Mouse (Mus musculus) duodenum, adult 2 months (tissue): ENCODE measurements around the gene Gjb6. TPM values are rescaled to one million over a fixed set of nuclear protein-coding genes. Genes with fewer than 3 reads are reported as not detected.

ENCODE experiments used
- polyA plus RNA-seq: library from polyadenylated mRNA; depleted of rRNA; stranded (reverse); fragments of >200 nt; gene quantifications from 2 replicates; pipeline ENCODE4 v1.2.3, GENCODE M21; 2012; ENCODE audit warnings: low replicate concordance; rRNA removed

Gjb6 gene
- polyA plus RNA-seq = not detected in 2 replicates

DNA sequence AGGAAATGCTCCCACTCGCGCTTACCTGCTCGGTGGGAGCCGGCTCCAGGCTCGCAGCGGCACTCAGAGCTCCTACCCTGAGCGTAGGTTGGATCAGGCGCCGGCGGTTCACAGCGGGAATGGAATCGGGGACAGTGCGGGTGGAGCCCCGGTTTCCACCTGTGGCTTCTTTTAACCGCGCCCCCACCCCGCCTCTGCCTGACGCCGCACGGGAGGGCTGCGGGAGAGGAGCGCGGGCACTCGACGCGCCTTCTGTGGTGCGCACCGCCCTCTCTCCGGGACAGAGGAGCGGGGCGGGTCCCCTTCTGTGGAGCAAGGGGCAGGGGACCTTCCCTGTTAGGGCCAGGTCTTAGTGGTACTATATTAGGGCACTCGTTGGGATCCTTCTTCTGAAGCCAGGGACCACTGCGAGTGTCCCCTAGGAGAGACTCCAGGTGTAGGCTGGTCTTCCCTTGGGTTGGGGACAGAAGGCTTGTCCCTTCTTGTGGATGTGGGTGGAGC, at the start of gene Gjb6:
Gjb6 (minus strand) TSS at position 451 of the 501 bp plus-strand sequence.

DNA sequence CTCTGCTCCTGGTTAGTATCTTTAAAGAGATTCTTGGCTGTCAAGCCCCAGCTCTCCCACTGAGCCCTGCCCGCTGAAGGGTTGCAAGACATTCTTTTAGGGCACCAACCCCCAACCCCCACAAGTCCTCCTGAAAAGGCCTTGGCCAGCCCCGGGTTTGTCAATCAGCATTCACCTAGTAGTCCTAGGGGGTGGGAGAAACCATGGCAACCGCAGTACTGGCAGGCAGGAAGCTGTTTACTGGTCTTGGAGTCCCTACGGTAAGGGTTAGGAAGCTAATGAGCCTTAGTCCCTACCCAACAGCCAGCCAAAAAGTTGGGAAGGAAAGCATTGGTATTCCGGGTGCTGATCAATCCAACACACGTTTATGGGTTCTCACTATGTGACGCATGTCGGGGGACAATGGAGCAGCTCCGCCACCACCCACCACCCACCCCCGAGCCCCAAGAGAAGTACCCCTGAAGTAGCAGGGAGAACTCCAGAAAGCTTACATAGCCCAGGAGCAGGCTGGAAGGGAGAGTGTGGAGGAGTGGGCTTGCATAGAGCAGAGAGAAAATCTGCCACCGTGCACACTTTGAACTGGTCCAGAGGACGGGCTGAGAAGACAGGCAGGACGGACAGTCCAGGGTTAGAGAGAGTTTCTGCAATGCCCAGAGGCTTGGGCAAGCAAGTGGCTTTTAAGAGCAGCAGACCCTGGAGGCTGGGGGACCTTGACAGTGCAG, 17.4 kb downstream of the Gjb6 start, which contains the start of gene Gm4491:
Gm4491 (minus strand) TSS at position 61 of the 722 bp plus-strand sequence.

DNA sequence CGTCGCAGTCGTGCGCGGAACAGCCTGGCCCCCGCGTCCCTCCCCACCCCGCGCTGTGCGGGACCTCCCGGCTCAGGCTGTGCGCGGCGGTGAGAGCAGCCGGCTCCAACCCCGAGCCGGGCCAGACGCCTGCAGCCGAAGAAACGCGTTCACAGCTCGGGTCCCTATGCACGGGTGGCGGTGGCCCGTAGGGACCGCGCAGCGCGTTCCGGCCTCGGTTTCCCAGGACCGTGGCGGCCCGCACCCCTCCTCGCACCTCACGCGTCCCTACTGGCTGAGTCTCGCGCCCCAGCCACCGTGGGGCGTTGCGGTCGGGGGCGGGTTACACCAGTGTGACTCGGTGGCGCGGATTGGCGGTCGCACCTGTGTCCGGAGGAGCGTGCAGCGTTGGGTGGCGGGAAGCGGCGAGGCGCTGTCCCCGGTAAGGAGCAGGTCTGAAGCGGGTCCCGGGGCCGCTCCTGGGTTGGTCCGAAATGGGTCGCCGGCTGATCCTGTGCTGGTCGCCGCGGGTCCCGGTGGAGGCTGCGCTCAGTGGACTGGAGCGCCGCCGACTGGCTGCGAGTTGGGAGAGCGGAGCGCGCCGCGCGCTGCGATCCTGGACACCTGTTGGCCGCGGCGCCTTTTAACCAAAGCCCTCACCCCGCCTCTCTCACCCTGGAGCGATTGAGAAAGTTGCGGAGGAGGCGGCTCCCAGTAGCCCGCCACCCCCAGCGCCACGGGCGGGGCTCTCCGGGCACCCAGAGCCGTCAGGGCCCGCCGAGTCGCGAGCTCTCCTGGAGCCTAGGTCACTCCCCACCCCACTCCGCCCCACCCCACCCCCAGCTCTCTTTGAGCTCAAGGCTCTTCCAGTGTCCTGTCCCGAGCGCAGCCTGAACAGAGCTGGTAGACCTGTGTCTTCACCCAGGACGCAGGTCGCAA, 29.0 kb downstream of the Gjb6 start, which contains the start of gene Gjb2:
Gjb2 (minus strand) TSS at position 597 of the 918 bp plus-strand sequence.

Other genes with a start within 250 kb of the Gjb6 start
- 1.0 and 1.9 TPM in 2 replicates for gene Zmym2, start 247.0 kb downstream of the Gjb6 start, polyA plus RNA-seq
- gene Gja3, start 75.5 kb downstream of the Gjb6 start, polyA plus RNA-seq = 0.06 TPM in 1 of 2 replicates, not detected in the other
- gene Gjb2, start 28.9 kb downstream of the Gjb6 start, polyA plus RNA-seq = 5.3 and 12.7 TPM in 2 replicates
- gene Gm4491, start 17.7 kb downstream of the Gjb6 start, polyA plus RNA-seq = not detected in 2 replicates